Mouse (Mus musculus) brain, embryonic 14.5 days (tissue): Measurements from ENCODE around the gene Dscaml1.
A peak's percentile ranks its signal among the peaks of the same experiment; 100 is the strongest.

Source experiments
- CTCF ChIP-seq: fragments of 200-500 bp; IDR thresholded peaks from 2 replicates; pipeline ENCODE4 v1.5.1; 2012; ENCODE audit warnings: inconsistent platforms, mild to moderate bottlenecking, moderate library complexity, borderline replicate concordance; ENCODE audit not compliant: insufficient read depth, insufficient read length; ENCODE audit errors: extremely low read depth
- POLR2A ChIP-seq: fragments of 200-500 bp; IDR thresholded peaks from 2 replicates; pipeline ENCODE4 v1.6.1; 2012; ENCODE audit warnings: mild to moderate bottlenecking, inconsistent platforms, borderline replicate concordance; ENCODE audit not compliant: poor library complexity, insufficient read depth, insufficient read length, severe bottlenecking; ENCODE audit errors: extremely low read depth

DNA sequence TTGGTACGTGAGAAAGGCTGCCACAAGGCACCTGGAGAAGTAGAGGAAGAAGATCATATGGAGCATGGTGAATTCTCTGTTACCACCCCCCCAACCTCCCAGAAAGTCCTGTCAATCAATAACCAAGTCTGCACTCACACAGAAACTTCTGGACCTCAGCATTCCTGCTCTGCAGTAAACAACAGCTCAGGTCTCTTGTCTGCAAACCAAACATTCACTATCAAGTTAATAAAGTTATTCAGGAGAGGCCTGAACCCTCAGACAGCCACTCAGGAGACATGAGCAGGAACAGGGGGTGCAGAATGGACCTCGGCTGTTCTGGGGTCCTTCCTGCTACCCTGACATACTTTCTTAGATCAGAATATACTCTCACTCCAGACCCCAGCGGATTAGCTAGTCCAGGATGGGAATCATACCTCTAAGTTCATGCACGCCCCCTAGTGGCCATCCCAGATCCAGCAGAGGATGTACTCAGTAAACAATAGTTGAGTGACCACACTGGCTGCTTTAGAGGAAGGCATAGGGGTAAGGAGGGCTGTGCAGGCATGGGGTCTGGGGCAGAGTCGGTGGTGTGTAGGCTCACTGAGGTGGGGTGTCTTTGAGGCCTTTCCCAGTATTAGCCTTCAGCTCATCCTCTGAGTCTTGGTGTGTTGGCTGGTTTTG is 12.8 kb upstream of the Dscaml1 start:
- TF ChIP-seq POLR2A (no peak), CTCF (peak; percentile 55; the same call in 1 of the 2 replicates)
